19 mouse cellular contexts compared by ENCODE assay signal in the genomic region with DNA sequence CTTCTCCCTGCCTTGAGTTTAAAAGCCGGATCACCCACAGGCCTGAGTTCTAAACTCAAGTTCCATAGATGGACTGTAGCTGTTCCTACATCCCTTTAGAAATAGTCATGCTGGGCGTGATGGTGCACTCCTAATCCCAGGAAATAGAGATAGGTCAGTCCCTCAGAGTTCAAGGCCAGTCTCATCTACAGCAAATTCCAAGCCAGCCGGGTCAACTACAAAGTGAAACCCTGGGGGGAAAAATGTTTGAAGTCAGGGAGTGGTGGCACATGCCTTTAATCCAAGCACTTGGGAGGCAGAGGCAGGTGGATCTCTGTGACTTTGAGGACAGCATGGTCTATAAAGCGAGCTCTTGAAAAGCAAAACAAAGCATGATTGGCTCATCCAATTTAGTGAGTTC.
"Had no signal": no experiment of that assay in that cellular context is flagged by ENCODE, and none has a peak within 500 bp of the region (broad histone marks: within the 10 kb centered on the region; RNA-seq: fewer than 3 reads in every experiment).

No protein-coding gene starts in this region.

- H3K9me3 ChIP-seq: liver, embryonic 15.5 days; lung, embryonic 15.5 days; megakaryocyte, embryonic 14.5 days; midbrain, embryonic 13.5 days; midbrain, embryonic 15.5 days; neural tube, embryonic 12.5 days had no signal

- H3K9ac ChIP-seq: liver, embryonic 15.5 days; liver, postnatal 0 days; lung, embryonic 15.5 days; midbrain, embryonic 13.5 days; midbrain, embryonic 15.5 days; neural tube, embryonic 12.5 days had no signal

- DNase-seq: liver, postnatal 0 days; lung, adult 2 months; lung, postnatal 14 days; lung, postnatal 36 days; retina, postnatal 1 day; right cerebral cortex, adult 18-20 months; right cerebral cortex, postnatal 25 days; right cerebral cortex, postnatal 4 days; spleen, adult 18-20 months; thymus, adult 18-20 months; thymus, postnatal 25 days; thymus, postnatal 4 days had no signal

- H3K27ac ChIP-seq: liver, embryonic 15.5 days; lung, embryonic 15.5 days; macrophage; midbrain, embryonic 13.5 days; midbrain, embryonic 15.5 days; neural tube, embryonic 12.5 days had no signal

- H3K36me3 ChIP-seq: liver, embryonic 15.5 days; midbrain, embryonic 15.5 days; neural tube, embryonic 12.5 days had no signal

- H3K27me3 ChIP-seq: lung, embryonic 15.5 days; megakaryocyte, embryonic 14.5 days; midbrain, embryonic 13.5 days; midbrain, embryonic 15.5 days; neural tube, embryonic 12.5 days had no signal

- H3K4me3 ChIP-seq: liver, embryonic 15.5 days; lung, embryonic 15.5 days; megakaryocyte, embryonic 14.5 days; midbrain, embryonic 13.5 days; midbrain, embryonic 15.5 days; neural tube, embryonic 12.5 days had no signal
